Mouse (Mus musculus): ENCODE data around the gene Cep104.

Cep104 gene

DNA sequence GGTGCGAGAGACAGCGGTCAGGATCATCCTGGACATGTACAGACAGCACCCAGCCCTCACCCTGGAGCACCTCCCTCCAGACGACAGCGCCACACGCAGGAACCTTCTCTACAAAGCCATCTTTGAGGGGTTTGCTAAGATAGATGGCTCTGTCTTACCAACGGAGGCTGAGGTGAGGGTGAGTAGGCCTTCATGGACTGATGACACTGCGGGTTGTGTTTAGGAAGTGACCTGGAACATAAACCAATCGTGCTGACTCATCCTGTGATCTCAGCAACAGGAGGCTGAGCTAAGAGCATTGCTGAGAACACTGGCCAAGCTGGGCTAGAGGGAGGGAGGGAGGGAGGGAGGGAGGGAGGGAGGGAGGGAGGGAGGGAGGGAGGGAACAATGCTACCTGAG lies 18.5 kb downstream of the Cep104 start:
- no peak for DNase-seq

DNA sequence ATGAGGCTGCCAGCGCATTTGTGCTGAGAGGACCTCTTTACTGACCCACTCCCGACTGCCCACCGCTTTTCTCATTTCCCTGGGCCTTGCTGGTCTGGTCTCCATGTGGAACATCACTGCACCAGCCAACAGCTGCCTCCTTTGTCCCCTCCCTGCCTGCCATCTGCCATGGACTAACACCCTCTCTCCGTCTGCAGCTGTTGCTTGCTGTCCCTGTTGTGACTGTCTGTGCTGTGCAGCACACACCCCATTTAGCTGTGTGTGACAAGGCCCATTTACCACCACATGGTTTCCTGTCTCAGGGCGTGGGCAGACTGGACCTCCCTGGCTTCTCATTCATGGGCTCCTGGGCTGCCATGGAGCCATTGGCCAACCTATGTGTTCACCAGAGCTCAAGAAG lies 30.5 kb downstream of the Cep104 start:
- DNase-seq: no peak

DNA sequence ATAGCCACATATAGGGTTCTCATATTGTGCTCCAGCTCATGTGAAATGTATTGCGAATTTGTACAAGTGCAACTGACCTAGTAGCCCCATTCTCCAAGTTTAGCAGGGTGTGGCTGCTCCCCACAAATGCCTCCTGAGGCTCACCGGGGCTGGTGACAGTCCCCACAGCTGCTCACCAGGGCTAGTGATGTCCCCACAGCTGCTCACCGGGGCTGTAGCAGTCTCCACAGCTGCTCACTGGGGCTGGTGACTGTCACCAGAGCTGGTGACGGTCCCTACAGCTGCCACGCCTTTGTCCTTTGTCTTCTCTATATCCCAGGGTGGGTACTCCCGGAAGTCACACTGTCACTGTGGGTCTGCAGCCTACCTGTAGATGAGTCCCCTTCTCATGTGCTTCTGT lies 31.3 kb downstream of the Cep104 start:
- DNase-seq: no peak

DNA sequence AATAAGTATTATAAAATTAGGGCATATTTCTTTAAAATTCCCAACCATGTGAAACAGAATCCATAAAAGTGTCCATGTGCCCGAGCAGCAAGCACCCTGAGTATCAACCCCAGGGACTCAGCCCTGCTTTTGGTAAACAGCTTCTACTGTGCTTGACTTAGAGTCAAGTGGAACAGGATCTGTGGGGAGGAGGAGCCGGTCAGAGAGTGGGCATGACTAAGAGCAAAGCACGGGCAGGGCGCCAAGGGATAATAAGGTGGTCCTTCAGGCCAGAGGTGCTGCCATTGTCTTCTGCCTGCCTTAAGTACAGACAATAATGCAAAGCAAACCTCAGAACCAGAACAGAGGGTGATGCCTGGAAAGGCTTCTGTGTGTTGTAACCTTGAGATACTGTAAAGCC lies 32.8 kb downstream of the Cep104 start:
- DNase-seq: no peak

DNA sequence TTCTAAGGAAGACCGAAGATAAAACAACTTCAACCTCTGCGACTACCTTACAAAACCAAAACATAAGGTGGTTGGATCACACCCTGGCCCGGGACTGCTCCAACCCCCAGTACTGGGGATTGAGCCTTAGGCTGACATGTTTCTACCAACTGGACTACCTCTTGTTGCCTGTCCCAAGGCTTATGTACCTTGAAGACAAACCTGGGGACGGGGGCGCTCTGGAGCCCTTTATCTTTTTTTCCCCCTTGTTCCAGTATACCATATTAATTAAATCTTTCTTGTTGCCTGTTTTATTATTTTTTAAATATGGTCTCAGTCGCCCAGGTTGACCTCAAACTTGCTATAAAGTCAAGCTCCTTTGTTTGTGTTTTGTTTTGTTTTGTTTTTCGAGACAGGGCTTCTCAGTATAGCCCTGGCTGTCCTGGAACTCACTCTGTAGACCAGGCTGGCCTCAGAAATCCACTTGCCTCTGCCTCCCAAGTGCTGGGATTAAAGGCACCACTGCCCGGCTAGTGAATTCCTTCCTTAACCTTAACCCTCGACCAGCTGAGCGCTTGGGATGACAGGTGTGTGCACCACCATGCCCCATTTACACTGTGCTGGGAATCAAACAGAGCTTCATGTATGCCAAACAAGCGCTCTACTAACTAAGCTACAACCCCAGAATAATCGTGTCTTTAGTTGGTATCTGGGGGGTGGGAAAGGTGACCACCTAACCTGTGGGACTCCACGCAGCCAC lies 36.1 kb downstream of the Cep104 start:
- no peak for DNase-seq

DNA sequence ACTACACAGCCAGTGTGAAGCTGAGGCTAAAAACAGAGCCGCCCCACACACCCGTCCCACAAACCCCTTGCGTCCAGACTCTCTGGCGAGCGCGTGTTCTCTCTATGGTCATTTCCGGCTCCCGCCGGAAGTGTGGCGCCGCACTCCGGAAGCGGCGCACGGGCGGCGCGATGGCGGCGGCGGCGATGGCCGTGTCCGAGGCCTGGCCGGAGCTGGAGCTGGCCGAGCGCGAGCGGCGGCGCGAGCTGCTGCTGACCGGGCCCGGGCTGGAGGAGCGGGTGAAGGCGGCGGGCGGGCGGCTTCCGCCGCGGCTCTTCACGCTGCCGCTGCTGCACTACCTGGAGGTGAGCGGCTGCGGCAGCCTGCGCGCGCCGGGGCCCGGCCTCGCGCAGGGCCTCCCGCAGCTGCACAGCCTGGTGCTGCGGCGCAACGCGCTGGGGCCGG lies 36.7 kb downstream of the Cep104 start, which contains the start of gene Lrrc47:
Gene Lrrc47 (plus strand): TSS at position 86 of the 444 bp plus-strand sequence.
- DNase-seq: peak; percentile 85

DNA sequence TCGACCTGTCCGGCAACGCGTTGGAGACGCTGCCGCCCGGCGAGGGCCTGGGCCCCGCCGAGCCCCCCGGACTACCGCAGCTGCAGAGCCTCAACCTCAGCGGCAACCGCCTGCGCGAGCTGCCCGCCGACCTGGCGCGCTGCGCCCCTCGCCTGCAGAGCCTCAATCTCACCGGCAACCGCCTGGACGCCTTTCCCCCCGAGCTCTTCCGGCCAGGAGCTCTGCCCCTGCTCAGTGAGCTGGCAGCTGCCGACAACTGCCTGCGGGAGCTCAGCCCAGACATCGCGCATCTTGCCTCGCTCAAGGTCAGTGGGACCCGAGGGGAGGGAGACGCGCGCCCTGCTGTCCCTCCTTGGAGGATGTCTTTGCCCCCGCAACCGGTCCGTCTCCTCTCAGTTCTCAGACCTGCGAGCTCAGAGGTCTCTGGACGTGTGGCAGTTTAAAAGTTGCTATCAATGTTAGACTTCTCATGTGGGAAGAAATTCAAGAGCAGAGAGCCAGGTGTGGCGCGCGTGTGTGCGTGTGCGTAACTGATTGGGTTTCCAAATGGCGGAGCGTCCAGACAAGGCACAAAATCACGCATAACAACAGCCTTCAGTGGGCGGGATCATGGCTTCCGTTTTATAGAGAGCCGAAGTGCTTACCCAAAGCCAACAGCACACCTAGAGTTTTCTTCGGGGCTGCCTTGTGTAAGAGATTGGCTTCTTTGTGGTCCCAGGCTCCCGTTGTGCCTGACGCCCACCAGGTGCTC lies 37.3 kb downstream of the Cep104 start:
- no peak for DNase-seq

DNA sequence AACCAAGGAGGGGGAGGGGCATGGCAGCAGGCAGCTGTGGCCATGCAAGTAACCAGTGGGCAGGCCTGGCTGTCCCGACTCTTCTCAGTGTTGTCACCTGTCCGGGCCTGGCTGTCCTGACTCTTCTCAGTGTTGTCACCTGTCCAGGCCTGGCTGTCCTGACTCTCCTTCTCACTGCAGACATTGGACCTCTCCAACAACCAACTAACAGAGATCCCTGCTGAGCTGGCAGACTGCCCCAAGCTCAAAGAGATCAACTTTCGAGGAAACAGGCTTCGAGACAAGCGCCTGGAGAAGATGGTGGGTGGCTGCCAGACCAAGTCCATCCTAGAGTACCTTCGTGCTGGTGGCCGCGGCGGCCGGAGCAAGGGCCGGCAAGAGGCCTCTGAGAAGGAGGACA lies 40.5 kb downstream of the Cep104 start:
- DNase-seq: no peak

DNA sequence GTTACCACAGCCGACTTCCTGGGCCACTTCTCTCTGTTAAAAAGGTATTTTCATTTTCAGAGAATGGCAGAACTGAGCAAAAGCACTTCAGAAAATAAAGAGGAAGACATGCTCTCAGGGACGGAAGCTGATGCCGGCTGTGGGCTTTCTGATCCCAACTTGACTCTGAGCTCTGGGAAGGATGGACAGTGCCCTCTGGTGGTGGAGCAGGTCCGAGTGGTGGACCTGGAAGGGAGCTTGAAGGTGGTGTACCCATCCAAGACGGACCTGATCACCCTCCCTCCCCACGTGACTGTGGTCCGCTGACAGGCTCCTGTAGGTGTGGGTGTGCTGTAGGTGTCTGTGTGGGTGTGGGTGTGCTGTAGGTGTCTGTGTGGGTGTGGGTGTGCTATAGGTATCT lies 44.6 kb downstream of the Cep104 start:
- DNase-seq: no peak

DNA sequence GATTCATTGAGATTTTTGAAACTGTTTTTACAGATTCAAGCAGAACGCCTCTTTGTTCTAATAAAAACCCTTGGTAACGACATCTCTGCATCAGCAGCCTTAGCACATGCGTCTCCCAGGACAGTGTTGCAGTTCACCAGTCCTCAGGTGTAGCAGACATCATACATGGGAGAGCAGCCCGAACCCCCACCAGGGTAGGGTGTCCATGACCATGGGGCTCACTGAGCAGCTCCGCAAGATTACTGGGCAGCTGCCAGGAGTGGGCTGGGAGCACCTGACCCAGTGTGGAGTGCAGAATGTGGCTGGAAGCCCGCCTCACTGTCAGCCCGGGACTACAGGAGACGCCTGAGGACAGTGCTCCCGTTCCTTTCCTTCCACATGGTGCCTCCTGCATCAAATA lies 46.4 kb downstream of the Cep104 start:
- no peak for DNase-seq

DNA sequence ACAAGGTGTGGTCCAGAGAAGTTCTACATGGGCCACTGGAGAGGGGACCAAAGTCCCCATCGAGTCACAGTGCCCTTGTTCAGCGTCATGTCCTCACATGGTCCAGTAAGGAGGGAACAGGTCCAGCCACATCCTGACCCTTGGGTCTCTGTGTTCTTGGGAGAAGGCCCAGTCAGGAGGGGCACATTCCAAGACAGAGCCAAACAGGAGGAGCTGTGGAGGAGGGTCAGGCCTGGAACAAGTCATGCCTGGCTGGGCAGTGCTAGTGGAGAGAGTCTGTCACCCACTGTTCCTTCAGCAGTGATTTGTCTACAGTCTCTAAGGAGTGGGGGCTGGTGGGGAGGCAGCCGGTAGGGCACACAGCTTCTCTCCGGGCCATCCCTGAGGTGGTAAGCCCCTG lies 47.4 kb downstream of the Cep104 start:
- peak; percentile 52 for DNase-seq

DNA sequence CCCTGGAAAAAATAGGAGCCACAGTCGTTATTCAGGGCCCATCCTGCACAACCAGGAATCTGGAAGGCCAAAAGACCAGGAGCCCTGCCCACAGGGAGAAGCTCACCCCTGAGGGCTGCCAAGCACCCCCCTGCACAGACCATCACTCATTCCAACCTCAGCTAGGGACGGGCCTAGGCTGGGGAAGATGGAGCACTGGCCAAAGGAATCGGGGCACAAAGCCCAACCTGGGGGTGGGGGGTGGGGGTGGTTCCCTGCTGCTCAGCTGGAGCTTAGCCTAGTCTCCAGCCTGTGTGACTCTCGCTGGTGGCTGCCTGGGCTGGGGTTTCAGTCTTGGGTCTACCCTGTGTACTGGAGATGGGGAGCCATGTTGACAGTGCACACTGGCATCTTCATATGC lies 47.9 kb downstream of the Cep104 start:
- DNase-seq: no peak

DNA sequence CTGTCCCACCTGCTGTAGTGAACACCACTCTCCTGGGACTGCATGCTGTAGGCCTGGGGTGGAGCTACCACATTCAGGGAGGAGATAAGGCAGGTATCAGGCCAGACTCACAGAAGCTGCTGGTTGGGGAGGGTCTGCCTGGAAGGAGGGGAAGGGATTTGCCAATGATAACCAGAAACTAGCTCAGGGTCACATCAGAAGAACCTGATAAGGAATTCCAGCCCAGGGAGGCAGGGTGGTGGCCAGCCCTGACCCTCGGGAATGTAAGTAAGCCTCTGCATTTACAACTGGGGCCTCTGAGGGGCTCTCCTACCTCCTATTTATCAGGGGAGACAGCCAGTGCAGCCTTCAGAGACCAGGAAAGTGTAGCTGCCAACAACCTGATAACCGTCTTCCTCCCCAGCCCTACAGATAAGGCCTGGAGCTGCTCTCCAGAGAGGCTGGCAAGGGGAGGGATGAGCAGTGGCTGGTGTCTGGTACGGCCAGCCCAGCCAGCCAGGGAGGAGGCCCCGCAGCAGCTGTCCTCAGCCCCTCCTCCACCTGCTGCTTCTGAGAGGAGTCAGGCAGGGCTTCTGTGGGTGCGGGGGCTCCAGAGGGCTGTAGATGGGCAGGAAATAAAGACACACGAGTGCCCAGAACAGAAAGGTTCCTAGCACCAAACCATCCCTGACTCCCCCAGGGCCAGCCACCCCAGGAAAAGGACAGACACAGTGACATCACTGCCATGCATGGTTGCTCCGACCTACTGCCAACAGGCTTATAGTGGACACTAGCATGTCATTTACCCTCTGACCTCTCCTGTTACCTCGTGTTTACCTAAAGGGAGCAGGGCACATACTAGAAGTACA lies 49.0 kb downstream of the Cep104 start:
- peak; percentile 79 for DNase-seq

DNA sequence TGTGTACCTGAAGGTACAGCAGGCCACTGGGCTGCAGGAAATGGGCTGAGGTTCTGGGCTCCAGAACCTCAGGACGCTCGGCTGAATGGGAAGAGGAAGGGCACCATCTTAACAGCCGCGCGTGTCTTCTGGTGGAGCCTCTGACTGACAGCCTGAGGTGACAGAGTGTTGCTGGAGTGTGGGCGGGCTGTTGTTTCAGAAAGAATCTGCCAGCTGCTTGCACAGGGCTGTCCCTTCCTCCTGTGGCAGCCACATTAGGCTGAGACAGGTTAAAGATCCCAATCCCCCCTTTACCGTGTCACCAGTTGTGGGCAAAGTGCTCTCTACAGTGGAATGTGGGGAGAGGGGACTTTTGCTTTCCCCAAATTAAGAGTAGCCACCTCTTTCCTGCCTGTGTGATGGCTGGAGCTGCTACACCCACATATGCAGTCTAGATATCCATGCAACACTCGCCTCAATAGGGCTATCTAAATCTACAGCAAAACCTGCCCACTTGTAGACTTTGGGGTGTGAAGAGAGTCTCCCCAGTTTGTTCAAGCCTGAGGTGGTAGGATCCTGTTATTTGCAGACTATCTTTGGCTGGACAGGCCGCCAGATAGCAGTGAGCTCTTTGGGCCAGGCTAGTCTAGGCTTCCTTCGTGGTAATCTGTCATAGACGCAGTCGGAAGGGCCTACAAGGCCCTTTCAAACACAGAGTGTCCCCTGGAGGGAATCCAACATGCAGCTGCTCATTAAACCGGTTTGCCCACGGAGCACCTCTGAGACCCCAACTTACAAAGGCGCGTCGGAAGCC lies 49.9 kb downstream of the Cep104 start:
- DNase-seq: no peak

DNA sequence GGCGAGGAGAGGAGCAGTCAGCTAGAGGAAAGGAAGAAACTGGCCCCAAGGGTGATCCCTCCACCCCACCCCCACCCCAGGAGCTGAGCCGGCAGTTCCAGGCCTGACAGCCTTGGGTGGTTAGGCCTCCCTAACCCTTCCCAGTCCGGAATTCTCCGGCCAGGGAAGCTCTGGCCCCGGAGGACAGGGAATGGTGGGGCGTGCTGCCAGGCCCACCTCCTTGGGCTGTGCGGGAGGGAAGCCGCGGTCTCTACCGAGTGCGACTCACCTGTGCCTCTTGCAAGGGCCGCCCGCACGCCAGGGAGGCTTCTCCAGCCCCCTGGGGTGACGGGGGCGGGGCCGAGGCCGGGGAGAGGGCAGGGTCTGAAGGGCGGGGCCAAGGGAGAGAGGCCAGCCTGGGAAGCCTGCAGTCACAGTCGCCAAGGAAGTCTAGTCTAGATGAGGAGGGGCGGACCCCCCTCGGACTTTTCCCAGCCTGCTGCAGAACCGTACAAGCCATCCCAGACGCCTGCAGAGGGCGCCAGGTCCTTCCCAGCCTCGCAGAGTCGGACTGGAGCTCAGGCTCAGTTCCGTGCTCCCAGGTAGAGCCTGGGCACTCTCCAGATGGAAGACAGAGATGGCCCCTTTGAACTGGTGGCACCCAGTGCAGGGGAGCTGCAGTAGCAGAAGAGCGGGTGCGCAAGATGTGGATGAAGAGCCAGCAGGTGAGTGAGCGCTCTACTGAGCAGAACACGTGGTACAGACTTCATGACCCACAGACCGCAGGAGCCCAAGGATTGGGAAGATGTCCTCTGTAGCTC lies 50.8 kb downstream of the Cep104 start, which contains the start of gene Smim1:
Gene Smim1 (minus strand): TSS at position 590 of the 800 bp plus-strand sequence.
- DNase-seq: peak; percentile 70

DNA sequence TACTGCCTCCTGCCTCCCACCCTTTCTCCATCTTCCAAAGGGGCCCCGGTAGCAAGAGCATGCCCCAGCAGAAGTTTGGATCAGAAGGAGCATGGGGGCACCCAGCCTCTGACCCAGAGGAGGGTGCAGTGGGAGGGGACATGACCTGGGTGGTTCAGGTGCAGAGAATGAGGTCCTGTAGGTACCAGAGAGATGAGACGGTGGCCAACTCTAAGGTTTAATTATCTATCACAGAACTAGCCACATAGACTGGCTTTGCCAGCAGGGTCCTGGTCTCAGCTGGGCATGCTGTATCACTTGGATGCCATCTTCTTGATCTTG lies 51.4 kb downstream of the Cep104 start:
- no peak for DNase-seq

DNA sequence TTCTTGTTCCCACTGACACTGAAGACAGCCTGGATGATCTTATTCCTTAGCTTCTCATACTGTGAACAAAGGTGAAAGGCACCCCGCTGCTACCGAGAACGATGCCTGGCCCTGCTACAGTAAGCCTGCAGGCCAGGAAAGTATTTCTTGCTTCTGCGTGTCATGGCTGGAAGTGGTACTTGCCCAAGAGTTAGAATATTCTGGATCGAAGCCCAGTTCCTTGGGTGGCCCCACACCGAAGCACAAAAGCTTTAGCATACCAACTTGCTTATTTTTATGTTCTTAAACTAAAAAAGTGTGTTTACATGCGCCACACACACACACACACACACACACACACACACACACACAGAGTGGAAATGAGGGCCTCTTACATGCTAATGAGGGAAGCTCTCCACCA lies 53.1 kb downstream of the Cep104 start:
- no peak for DNase-seq

DNA sequence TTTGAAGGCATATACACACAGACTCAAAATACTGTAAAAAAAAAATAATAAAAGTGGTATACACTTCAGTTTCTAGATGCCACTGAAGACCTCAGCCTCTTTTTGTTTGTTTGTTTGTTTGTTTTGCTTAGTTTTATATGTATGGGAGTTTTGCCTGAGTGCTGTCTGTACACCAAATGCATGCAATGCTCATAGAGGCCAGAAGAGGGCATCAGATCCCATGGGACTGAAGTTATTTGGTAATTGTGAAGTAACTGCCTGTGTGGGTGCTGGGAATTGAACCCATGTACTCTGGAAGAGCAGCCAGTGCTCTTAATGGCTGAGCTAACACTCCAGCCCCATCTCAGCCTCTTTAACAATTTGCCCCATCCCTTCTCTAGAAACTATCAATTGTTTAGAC lies 53.7 kb downstream of the Cep104 start:
- no peak for DNase-seq

DNA sequence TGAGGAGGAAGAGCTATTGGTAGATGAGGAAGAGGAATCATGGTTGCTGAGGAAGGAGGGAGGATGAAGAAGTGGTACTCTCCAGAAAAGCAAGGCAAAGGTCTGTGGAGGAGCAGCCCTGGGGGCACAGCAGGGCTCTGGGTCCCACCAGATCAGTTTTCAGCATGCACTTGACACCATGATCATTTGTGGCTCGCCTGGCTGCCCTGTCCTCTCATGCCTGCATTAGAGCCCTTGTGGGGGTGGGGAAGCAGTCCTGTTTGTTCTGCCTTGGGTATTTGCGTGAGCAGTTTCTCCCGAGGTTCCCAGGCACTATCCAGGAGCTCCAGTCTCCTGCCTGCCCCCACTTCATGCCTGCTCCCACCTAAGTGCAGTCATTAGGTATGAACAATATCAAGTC lies 62.1 kb downstream of the Cep104 start:
- no peak for DNase-seq

DNA sequence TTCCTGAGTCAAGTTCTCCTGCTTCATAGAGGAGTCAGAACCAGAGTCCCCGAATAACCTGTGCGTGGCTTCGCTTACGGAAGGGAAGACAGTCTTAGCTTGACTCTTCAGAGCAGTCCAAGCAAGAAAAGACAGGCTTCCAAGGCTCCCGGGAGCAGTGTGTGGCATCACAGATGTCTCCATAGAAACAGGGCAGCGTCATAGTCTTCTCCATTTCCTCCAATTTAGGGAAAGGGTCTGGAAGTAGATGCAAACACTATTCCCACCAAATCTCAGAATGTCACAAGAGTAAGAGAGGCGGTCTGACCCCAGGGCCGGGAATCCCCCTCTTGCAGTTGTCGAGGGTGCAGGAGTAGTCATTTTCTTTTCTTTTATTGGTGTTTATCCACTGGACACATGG lies 67.6 kb downstream of the Cep104 start, which contains the start of gene Ccdc27:
Gene Ccdc27 (minus strand): TSS at position 101 of the 400 bp plus-strand sequence.
- no peak for DNase-seq

DNA sequence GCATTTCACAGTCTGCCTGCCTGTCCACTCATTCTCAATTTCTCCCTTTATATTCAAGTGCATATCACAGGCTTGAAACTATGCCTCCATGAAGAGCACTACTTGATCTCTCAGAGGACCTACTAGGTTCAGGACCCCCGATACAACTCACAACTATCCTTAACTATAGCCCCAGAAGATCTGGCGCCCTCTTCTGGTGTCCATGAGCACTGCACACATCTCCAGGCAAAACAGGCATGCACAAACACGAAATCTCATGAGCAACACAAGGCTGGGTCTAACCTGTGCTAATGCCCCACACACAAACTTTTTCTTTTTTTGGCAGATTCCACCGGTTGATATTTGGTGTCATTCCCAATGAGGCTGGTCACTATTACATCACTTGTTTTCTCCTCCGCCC lies 70.8 kb downstream of the Cep104 start:
- DNase-seq: no peak

DNA sequence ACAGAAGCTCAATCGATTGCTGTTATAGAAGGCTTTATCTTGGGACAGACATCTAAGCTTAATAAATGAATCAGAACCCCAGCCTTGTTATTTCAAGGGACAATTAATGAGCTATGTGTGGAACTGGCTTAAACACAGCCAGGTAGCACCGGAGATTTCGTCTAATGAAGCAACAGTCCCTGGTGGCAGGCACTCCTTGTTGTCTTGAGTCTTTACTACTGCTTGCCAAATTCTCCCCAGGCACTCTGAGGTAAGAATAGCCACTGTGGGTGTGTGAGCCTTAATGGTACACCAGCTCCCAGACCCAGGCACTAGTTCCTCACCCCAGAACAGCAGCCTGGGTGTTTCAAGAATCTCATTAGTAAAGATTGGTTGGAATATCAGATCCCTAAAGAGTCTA lies 76.4 kb downstream of the Cep104 start:
- DNase-seq: no peak
